ENCODE assay signal across 8 mouse cellular contexts in genomic region chr3:97051264-97051744, GRCm38 (mm10).
A peak's percentile ranks its signal among the peaks of the same experiment; 100 is the strongest.
DNase-seq lines count a peak whose midpoint lies in the region; ATAC-seq and TF ChIP-seq lines count a peak whose summit lies in the region.

No protein-coding gene starts in this region.

- 34% methylated on average over 13 of the region's 13 CpGs for WGBS in hindbrain, postnatal 0 days
- 53% methylated on average over 13 of the region's 13 CpGs for WGBS in hindbrain, embryonic 16.5 days
- WGBS in lung, embryonic 15.5 days: 24% methylated on average over 13 of the region's 13 CpGs
- 64% methylated on average over 13 of the region's 13 CpGs for WGBS in forebrain, postnatal 0 days

- H3K4me3 ChIP-seq in hindbrain, postnatal 0 days (ENCODE audit: low read length): no peak overlapping the region
- no peak overlapping the region for H3K4me3 ChIP-seq in hindbrain, embryonic 16.5 days (ENCODE audit: low read length)
- H3K4me3 ChIP-seq in lung, embryonic 15.5 days: no peak overlapping the region
- no peak overlapping the region for H3K4me3 ChIP-seq in forebrain, postnatal 0 days (ENCODE audit: low read depth, low read length)

- peak; percentile 7 for DNase-seq in hindbrain, postnatal 0 days (ENCODE audit: low spot score)
- peak; percentile 61 for DNase-seq in ZHBTc4 (ENCODE audit: low read depth, low spot score)
- DNase-seq in embryo, embryonic 9.5 days (ENCODE audit: extremely low spot score): peak; percentile 14
- no peak for DNase-seq in layer of hippocampus, adult 18-20 months (ENCODE audit: low spot score in 2 of 2)
- DNase-seq in forebrain, postnatal 0 days: no peak

- H3K36me3 ChIP-seq in hindbrain, postnatal 0 days (ENCODE audit: insufficient read depth, low read length): no peaks in the 10 kb centered on the region
- H3K36me3 ChIP-seq in hindbrain, embryonic 16.5 days (ENCODE audit: control insufficient read depth, insufficient read depth, low read length): no peaks in the 10 kb centered on the region
- H3K36me3 ChIP-seq in lung, embryonic 15.5 days: no peaks in the 10 kb centered on the region
- H3K36me3 ChIP-seq in forebrain, postnatal 0 days (ENCODE audit: insufficient read depth): no peaks in the 10 kb centered on the region

- ATAC-seq in hindbrain, postnatal 0 days: peak; percentile 59
- ATAC-seq in hindbrain, embryonic 16.5 days: no peak
- ATAC-seq in lung, embryonic 15.5 days (ENCODE audit: borderline replicate concordance, extremely low read depth, low FRiP score, low TSS enrichment): peak; percentile 76; the same call in 1 of the 2 replicates
- ATAC-seq in erythroblast, adult 5-6 weeks (replicated peaks; ENCODE audit: low FRiP score, poor library complexity, severe bottlenecking): no peak
- ATAC-seq in forebrain, postnatal 0 days: no peak

- no peak overlapping the region for H3K27ac ChIP-seq in hindbrain, postnatal 0 days
- no peak overlapping the region for H3K27ac ChIP-seq in hindbrain, embryonic 16.5 days (ENCODE audit: low read depth, low read length)
- peak overlapping the region; percentile 27 for H3K27ac ChIP-seq in lung, embryonic 15.5 days
- H3K27ac ChIP-seq in forebrain, postnatal 0 days (ENCODE audit: low read depth, low read length): no peak overlapping the region

- no peak overlapping the region for H3K9ac ChIP-seq in hindbrain, postnatal 0 days (replicated peaks; ENCODE audit: low read length)
- no peak overlapping the region for H3K9ac ChIP-seq in hindbrain, embryonic 16.5 days (ENCODE audit: low read depth, low read length)
- no peak overlapping the region for H3K9ac ChIP-seq in lung, embryonic 15.5 days
- H3K9ac ChIP-seq in forebrain, postnatal 0 days: no peak overlapping the region

- no peaks in the 10 kb centered on the region for H3K9me3 ChIP-seq in hindbrain, postnatal 0 days (ENCODE audit: low read length)
- no peaks in the 10 kb centered on the region for H3K9me3 ChIP-seq in hindbrain, embryonic 16.5 days (ENCODE audit: control insufficient read depth, low read length)
- H3K9me3 ChIP-seq in lung, embryonic 15.5 days: no peaks in the 10 kb centered on the region
- H3K9me3 ChIP-seq in forebrain, postnatal 0 days (ENCODE audit: low read length): no peaks in the 10 kb centered on the region

- peak overlapping the region; percentile 8; the same call in 1 of the 2 replicates for H3K4me2 ChIP-seq in hindbrain, postnatal 0 days (ENCODE audit: low read depth, low read length)
- H3K4me2 ChIP-seq in hindbrain, embryonic 16.5 days (ENCODE audit: low read length): no peak overlapping the region; the same call in 1 of the 2 replicates
- H3K4me2 ChIP-seq in lung, embryonic 15.5 days: 0 out of 2 replicates have a peak overlapping the region, but pooled peaks have one; percentile 1
- H3K4me2 ChIP-seq in forebrain, postnatal 0 days (ENCODE audit: low read depth): no peak overlapping the region

- peaks cover 6% of the 10 kb centered on the region; the same call in 1 of the 2 replicates for H3K4me1 ChIP-seq in hindbrain, postnatal 0 days (ENCODE audit: insufficient read depth, low read length)
- H3K4me1 ChIP-seq in hindbrain, embryonic 16.5 days (ENCODE audit: control insufficient read depth, insufficient read depth, low read depth, low read length): no peaks in the 10 kb centered on the region
- peaks cover 31% of the 10 kb centered on the region for H3K4me1 ChIP-seq in lung, embryonic 15.5 days
- H3K4me1 ChIP-seq in forebrain, postnatal 0 days (ENCODE audit: insufficient read depth): no peaks in the 10 kb centered on the region

- no peaks in the 10 kb centered on the region for H3K27me3 ChIP-seq in hindbrain, postnatal 0 days (ENCODE audit: insufficient read depth, low read length)
- H3K27me3 ChIP-seq in hindbrain, embryonic 16.5 days (replicated peaks; ENCODE audit: control insufficient read depth, insufficient read depth, low read length): no peaks in the 10 kb centered on the region
- no peaks in the 10 kb centered on the region for H3K27me3 ChIP-seq in lung, embryonic 15.5 days
- no peaks in the 10 kb centered on the region for H3K27me3 ChIP-seq in forebrain, postnatal 0 days (ENCODE audit: insufficient read depth, low read length)

- no peak for TF ChIP-seq CTCF in hindbrain, postnatal 0 days (IDR thresholded peaks at IDR 0.05; ENCODE audit: low read depth)
- no peak for TF ChIP-seq CTCF in forebrain, postnatal 0 days (IDR thresholded peaks at IDR 0.05; ENCODE audit: low read depth)

Comparison
In these comparisons a context has a peak if more than half of its experiments do, and no peak if none do; other contexts are left out.
1. ATAC-seq: peak in hindbrain, postnatal 0 days (single experiment) and lung, embryonic 15.5 days (single experiment); none in hindbrain, embryonic 16.5 days (single experiment), erythroblast, adult 5-6 weeks (single experiment) and forebrain, postnatal 0 days (single experiment).
2. H3K4me2 ChIP-seq: peak in hindbrain, postnatal 0 days (single experiment) and lung, embryonic 15.5 days (single experiment); none in hindbrain, embryonic 16.5 days (single experiment) and forebrain, postnatal 0 days (single experiment).
3. DNase-seq: peak in hindbrain, postnatal 0 days (single experiment), ZHBTc4 (single experiment) and embryo, embryonic 9.5 days (single experiment); none in layer of hippocampus, adult 18-20 months (0 of 2) and forebrain, postnatal 0 days (single experiment).